Mouse (Mus musculus) CD4-positive, CD25-positive, alpha-beta regulatory T cell, adult 4 months (primary cell): ENCODE results near the gene F11. TPM values are rescaled to one million over a fixed set of nuclear protein-coding genes. Genes with fewer than 3 reads are reported as not detected.

Experiments used
- ATAC-seq: one replicate; pipeline ENCODE4 v1.8.0; 2017
- polyA plus RNA-seq, 2 experiments: library from polyadenylated mRNA; unstranded; fragments of 100-300 nt; shearing (Covaris generic); gene quantifications; one replicate each; pipeline ENCODE4 v1.2.1; 2017

The F11 gene
- polyA plus RNA-seq, 2 experiments from 2014 or later, result not detected

- ATAC-seq, result no peak
Measured at GRCm38 (mm10) chr8:45239363-45239762, 22.5 kb downstream of the F11 start.

- ATAC-seq, result no peak
Measured at GRCm38 (mm10) chr8:45238282-45238681, 23.5 kb downstream of the F11 start.

- no peak for ATAC-seq
Measured at GRCm38 (mm10) chr8:45236164-45236912, 25.5 kb downstream of the F11 start.

- ATAC-seq, result no peak
Measured at GRCm38 (mm10) chr8:45235228-45235627, 26.6 kb downstream of the F11 start.

GRCm38 (mm10) chr8:45233256-45233655 lies 28.6 kb downstream of the F11 start:
- ATAC-seq, result no peak

GRCm38 (mm10) chr8:45202476-45202875 lies 59.4 kb downstream of the F11 start:
- ATAC-seq, result no peak

- no peak for ATAC-seq
Measured at GRCm38 (mm10) chr8:45201605-45202004, 60.2 kb downstream of the F11 start.

GRCm38 (mm10) chr8:45197294-45197693 lies 64.5 kb downstream of the F11 start:
- ATAC-seq, result no peak

GRCm38 (mm10) chr8:45195954-45196526 lies 65.8 kb downstream of the F11 start:
- no peak for ATAC-seq

Other genes with a start within 250 kb of the F11 start
- not detected for gene Mtnr1a, start 192.9 kb downstream of the F11 start, polyA plus RNA-seq
- under 1 TPM in 1 of 2 experiments, not detected in 1; 0.43 TPM for gene Klkb1, start 32.8 kb upstream of the F11 start, polyA plus RNA-seq
- gene Gm45753, start 46.4 kb upstream of the F11 start, polyA plus RNA-seq, result not detected
- gene Cyp4v3, start 71.2 kb upstream of the F11 start, polyA plus RNA-seq, result 10 to 100 TPM; 15.4 to 17.4 TPM
- gene Fam149a, start 120.3 kb upstream of the F11 start, polyA plus RNA-seq, result not detected
- under 1 TPM; 0.79 to 0.93 TPM for gene Tlr3, start 149.0 kb upstream of the F11 start, polyA plus RNA-seq
- gene Sorbs2, start 245.8 kb upstream of the F11 start, polyA plus RNA-seq, result under 1 TPM; 0.30 to 0.96 TPM